Mouse (Mus musculus): ENCODE data around the gene Acap2. TPM values are rescaled to one million over a fixed set of nuclear protein-coding genes. Genes with fewer than 3 reads are reported as not detected.

Acap2 gene
- polyA plus RNA-seq, 1 experiment = 56.7 TPM

GRCm38 (mm10) chr16:31099906-31100305 is 101.1 kb downstream of the Acap2 start:
- DNase-seq (ENCODE audit: extremely low spot score in 1 of 2, low spot score in 1 of 2) = no peak

- DNase-seq (ENCODE audit: extremely low spot score in 1 of 2, low spot score in 1 of 2) = no peak
These were observed 107.0 kb downstream of the Acap2 start for GRCm38 (mm10) chr16:31094036-31094435.

GRCm38 (mm10) chr16:31093186-31093585 is 107.9 kb downstream of the Acap2 start:
- DNase-seq (ENCODE audit: extremely low spot score in 1 of 2, low spot score in 1 of 2) = no peak

DNA sequence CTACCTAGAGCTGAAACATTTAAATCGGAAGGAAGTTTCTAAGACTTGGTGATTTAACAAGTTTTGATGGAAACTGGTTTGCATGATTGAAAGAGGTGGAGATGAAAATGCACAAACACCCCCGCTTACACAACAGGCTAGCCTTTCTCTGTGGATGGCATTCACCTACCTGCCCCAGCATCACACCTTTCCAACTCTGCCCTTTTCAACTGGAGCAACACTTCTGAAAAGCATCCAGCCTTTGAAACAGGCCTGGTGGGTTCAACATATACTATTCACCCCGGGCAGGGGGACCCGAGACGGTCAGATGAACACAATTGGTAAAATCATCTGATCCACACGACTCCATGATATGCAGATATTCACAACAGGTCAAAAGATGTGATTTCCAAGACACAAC is 119.2 kb downstream of the Acap2 start:
- DNase-seq (ENCODE audit: extremely low spot score in 1 of 2, low spot score in 1 of 2) = no peak

DNA sequence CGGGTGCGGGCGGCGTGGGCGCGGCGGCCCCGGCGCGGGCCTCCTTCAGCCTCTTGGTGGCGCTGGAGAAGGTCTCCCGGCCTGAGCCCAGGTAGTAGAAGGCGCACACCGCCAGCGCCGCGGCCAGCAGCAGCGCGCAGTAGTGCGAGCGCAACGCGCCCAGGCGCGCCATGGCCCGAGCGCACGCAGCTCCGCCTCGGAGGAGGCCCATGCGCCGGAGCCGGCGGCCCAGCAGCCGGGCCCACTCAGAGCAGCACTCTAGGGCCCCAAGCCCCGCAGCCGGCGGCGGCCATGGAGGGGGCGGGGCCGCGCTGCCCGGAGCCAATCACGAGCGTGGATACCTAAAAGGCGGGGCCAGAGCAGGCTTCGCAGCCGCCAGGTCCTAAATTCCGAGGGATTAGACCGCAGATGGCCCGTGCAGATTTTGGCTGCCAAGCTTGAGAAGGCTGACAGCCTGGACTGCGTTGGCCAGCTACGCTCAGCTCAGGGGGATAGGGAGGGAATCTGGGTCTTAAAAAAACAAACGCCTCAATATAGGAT is 119.8 kb downstream of the Acap2 start, which contains the start of gene Xxylt1:
TSS of gene Xxylt1 (minus strand) at position 308 of the 540 bp plus-strand sequence.
- peak; percentile 87 to 97 for DNase-seq (ENCODE audit: extremely low spot score in 1 of 2, low spot score in 1 of 2)

DNA sequence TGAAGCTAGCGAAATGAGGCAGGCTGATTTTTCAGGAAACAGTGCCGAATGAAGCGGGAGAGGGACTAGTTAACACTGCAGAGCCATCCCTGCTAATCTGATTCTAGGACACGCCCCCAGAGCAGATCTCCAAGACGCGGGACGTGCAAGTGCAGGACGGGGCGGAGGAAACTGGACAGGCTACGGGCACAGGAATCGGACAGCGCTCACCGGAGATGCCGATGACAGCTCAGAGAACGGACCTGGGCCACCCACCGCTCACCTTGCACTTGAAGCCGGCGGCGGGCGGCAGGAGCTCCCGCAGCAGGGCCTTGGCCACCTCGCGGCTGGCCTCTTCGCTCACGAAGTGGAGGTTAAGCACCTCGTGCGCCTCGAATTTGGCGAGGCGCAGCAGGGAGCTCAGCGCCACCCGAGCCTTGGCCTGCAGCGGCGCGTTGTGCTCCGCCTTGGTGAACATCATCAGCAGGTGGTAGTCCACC is 120.4 kb downstream of the Acap2 start:
- peak in 1 of 2 experiments; percentile 60 for DNase-seq (ENCODE audit: extremely low spot score in 1 of 2, low spot score in 1 of 2)

DNA sequence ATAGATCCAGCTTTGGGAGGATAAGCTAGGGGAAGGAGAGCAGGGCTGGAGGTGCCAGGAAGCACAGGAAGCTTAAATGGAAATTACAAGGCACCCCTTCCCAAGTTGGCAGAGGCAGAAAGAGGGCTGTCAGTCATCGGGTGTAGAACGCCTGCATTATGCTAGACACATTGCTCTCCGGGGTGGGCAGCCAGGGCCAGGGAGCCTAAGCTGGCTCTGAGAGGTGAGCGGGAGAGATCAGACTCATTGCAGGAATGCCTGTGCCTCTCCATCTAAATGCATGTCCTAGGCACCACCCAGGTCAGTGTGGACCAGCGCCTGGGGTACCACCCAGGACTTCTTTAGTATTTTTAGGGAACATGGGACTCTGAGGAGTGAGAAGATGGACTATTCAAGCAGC is 123.6 kb downstream of the Acap2 start:
- DNase-seq (ENCODE audit: extremely low spot score in 1 of 2, low spot score in 1 of 2) = no peak

DNA sequence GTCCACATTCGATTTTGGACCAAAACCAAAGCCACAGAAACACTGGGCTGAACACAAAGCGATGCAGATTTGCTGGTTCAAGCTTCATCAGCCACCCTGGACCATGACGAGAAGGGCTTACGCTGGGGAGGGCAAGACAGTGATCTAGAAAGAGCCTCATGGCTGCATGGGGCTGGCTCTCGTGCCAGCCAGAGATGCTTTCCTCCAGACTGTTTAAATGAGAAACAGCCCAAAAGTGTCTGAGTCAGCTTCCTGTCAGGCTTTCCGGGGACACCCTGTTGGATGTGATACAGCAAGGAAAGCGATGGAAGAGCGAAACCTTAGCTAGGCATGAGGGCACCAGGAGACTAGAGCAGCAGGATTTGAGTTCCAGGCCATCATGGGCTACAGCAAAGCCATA is 124.6 kb downstream of the Acap2 start:
- DNase-seq (ENCODE audit: extremely low spot score in 1 of 2, low spot score in 1 of 2) = peak in 1 of 2 experiments; percentile 32

GRCm38 (mm10) chr16:31074324-31074908 is 126.6 kb downstream of the Acap2 start:
- no peak for DNase-seq (ENCODE audit: extremely low spot score in 1 of 2, low spot score in 1 of 2)

DNA sequence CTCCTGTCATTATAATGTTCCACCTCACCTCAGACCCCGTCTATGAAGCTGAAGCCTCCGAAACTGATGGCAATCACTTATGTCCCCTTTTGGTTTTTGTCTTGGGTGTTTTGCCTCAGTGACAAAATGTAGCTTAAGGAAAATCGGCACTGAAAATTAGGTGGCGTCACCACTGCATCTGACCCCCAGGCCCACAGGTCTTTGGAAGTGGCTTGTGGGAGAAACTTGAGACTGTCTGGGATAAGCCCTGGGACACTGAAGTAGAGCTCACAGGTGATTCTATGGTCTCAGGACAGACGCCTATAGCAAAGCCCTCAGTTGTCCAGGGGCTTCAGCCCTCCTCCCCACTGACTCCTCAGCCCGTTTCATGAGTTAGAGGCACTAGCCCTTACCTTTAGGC is 129.3 kb downstream of the Acap2 start:
- DNase-seq (ENCODE audit: extremely low spot score in 1 of 2, low spot score in 1 of 2) = no peak

- DNase-seq (ENCODE audit: extremely low spot score in 1 of 2, low spot score in 1 of 2) = peak; percentile 63 to 93
These were observed 130.5 kb downstream of the Acap2 start for GRCm38 (mm10) chr16:31070358-31071133.

DNA sequence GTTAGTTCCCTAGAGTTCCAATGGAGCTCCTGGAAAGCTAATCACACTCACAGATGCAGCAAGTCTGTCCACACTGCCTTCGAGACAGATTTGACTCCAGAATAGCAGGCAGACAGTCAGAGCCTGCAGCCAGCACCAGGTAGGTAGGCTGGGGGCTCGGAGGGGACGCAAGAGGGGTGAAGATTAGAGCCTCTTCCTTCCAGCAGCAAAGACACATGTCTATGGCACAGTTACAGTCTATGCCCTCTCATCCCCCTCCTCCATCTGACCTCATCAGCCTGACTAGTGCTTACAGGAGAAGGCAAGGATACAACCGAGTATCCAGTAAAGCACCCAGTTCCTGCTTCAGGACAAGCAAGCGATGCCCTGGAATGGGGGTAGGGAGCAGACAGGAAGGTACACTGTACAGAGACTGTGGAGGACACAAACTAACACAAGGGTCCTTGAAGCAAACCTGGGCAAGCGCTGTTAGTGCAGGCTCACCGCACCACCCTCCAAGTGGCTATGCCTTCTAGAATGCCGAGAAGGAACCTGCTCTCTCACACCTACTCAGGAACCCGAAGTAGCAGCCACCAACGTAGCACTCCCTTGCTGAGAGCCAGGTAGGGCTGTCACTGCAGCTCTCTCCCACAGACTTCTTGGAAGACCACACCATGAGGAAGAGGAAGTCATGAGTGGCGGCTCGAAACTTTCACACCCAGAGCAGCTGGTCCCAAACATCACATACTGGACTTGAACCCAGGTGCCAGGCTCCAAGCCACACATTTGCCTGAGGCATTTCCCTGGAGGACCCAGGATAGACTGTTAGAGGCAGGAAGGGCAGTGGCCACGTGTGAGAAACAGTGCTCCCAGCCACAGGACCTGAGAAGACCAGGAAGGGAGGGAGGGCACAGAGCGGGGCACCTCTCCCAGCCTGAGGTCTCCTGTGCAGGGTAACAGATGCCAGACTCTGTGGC is 131.6 kb downstream of the Acap2 start:
- DNase-seq (ENCODE audit: extremely low spot score in 1 of 2, low spot score in 1 of 2) = peak in 1 of 2 experiments; percentile 55

DNA sequence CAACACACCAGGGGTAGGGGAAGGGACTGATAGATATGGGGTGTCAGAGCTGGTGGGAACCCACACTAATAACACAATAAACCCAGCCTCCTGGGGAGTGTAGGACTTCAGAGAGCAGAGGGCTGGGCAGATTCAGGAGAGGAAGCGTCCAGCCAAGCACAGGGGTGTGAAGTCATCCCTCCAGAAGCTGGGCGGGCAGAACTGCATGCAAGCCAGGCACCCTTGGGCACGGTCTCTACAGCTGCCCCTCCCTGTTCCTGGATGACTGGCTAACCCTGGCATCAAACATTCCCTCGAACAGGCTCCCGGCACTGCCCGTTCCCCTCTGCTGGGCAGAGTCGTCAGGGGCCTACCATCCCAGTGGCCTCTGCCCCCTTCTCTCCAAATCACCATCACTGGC is 132.8 kb downstream of the Acap2 start:
- no peak for DNase-seq (ENCODE audit: extremely low spot score in 1 of 2, low spot score in 1 of 2)

DNA sequence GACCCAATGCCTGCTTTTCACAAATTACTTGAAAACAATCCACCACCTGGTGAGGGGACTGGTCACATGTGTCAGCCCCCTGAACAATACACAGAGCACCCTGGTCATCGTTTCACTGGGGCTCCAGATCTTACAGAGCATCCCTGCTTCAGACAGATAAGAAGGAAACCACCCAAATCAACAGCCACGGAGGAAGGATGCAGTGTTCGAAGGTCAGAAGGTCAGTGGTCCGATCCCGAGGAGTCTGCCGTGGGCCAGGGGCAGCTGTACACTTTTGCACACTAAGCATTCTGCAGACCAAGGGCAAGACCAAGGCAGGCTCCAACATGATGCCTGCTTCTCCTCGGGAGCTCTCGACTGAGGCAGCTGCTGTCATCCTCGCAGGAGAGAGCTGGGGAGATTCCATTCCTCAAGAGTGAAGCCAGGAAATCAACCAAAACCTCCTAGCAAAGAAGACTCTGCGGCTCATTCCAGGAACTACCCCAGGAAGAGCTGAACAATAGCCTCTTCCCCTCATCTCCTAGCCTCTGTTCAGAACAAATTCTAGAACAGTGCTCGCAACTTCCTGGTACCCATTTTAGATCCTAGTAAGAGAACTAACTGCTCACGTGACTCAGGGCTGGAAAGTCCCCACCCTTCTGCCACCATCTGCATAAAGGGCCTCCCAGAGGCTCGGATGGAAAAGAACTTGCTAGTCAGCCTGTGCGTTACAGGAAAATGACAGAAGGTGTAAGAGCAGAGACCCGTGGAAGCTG is 134.5 kb downstream of the Acap2 start:
- no peak for DNase-seq (ENCODE audit: extremely low spot score in 1 of 2, low spot score in 1 of 2)

- DNase-seq (ENCODE audit: extremely low spot score in 1 of 2, low spot score in 1 of 2) = no peak
These were observed 136.3 kb downstream of the Acap2 start for GRCm38 (mm10) chr16:31064782-31065181.

DNA sequence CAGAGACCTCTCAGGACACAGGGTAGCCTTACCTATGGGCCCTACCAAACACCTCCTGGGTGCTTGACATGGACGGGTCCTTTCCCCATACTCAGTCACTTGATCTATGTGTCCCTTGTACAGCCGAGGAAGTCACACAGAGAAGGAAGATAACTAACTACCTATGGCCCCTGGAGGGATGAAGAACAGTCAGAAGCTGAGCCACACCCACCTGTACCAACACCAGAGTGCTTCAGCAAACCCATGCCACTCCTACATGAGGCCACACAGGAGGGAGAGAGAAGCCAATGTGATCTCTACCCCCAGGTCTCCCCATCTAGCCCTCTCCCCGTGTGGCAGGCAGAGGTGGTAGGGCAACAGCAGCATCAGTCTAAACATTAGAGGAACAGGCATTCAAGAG is 138.1 kb downstream of the Acap2 start:
- DNase-seq (ENCODE audit: extremely low spot score in 1 of 2, low spot score in 1 of 2) = no peak

GRCm38 (mm10) chr16:31061246-31061880 is 139.7 kb downstream of the Acap2 start:
- DNase-seq (ENCODE audit: extremely low spot score in 1 of 2, low spot score in 1 of 2) = no peak

- DNase-seq (ENCODE audit: extremely low spot score in 1 of 2, low spot score in 1 of 2) = no peak
These were observed 140.3 kb downstream of the Acap2 start for GRCm38 (mm10) chr16:31060714-31061113.

- no peak for DNase-seq (ENCODE audit: extremely low spot score in 1 of 2, low spot score in 1 of 2)
These were observed 140.8 kb downstream of the Acap2 start for GRCm38 (mm10) chr16:31060226-31060625.

All from frontal cortex, adult 2 months (tissue).